Mouse (Mus musculus) heart, postnatal 0 days (tissue): ENCODE results near the gene Lrig1.

Source experiments
- CTCF ChIP-seq: IDR thresholded peaks from 2 replicates; pipeline ENCODE4 v1.5.1; 2016; ENCODE audit warnings: antibody characterized with exemption, control low read depth, low read depth
- EP300 ChIP-seq: IDR thresholded peaks from 2 replicates; pipeline ENCODE4 v1.6.1; 2016; ENCODE audit warnings: antibody characterized with exemption, low read depth

- TF ChIP-seq CTCF: no peak
- TF ChIP-seq EP300: no peak
These were observed 38.6 kb downstream of the Lrig1 start for GRCm38 (mm10) chr6:94661321-94661720.
